Mouse (Mus musculus) kidney, postnatal 0 days (tissue): Measurements from ENCODE around the gene Myt1l. TPM values are rescaled to one million over a fixed set of nuclear protein-coding genes. Genes with fewer than 3 reads are reported as not detected.

Experiments
- ATAC-seq: fragments of 200-750 bp; cut with Nextera tagmentation; replicated peaks from 2 replicates; pipeline ENCODE4 v1.8.0; 2017; ENCODE audit warnings: low read depth, moderate number of reproducible peaks, moderate TSS enrichment, moderate library complexity; ENCODE audit not compliant: low FRiP score
- DNase-seq: peaks from one replicate; pipeline ENCODE4 v3.0.0-alpha.2; 2016; ENCODE audit warnings: low spot score
- H3K27ac ChIP-seq: fragments of 300-500 bp; sonication (generic); 2 replicates; pipeline ENCODE4 v1.5.1; 2014; ENCODE audit warnings: mild to moderate bottlenecking
- H3K27me3 ChIP-seq: fragments of 300-500 bp; sonication (generic); 2 replicates; pipeline ENCODE4 v1.6.1; 2014; ENCODE audit warnings: low read length, mixed read lengths; ENCODE audit not compliant: insufficient read depth
- H3K36me3 ChIP-seq: fragments of 300-500 bp; sonication (generic); 2 replicates; pipeline ENCODE4 v1.6.1; 2014; ENCODE audit warnings: low read length, mixed read lengths; ENCODE audit not compliant: insufficient read depth
- H3K4me1 ChIP-seq: fragments of 300-500 bp; sonication (generic); replicated peaks from 2 replicates; pipeline ENCODE4 v1.6.1; 2014; ENCODE audit warnings: antibody characterized with exemption, low read length, mixed read lengths; ENCODE audit not compliant: insufficient read depth
- H3K4me2 ChIP-seq: fragments of 300-500 bp; sonication (generic); 2 replicates; pipeline ENCODE4 v1.6.1; 2014; ENCODE audit warnings: mild to moderate bottlenecking, low read length, moderate library complexity, mixed read lengths
- H3K4me3 ChIP-seq: fragments of 300-500 bp; sonication (generic); replicated peaks from 2 replicates; pipeline ENCODE4 v1.5.1; 2014; ENCODE audit warnings: low read depth, low read length
- H3K9ac ChIP-seq: fragments of 300-500 bp; sonication (generic); 2 replicates; pipeline ENCODE4 v1.6.1; 2014; ENCODE audit warnings: low read depth, low read length
- H3K9me3 ChIP-seq: fragments of 300-500 bp; sonication (generic); replicated peaks from 2 replicates; pipeline ENCODE4 v1.6.1; 2016; ENCODE audit warnings: low read length, inconsistent platforms, mixed read lengths
- CTCF ChIP-seq: IDR thresholded peaks from 2 replicates; pipeline ENCODE4 v1.5.1; 2016; ENCODE audit warnings: antibody characterized with exemption, low read depth, mild to moderate bottlenecking, moderate library complexity
- WGBS: fragments of 180-500 bp; shearing (Covaris S2); extraction: QIAGEN DNeasy Blood & Tissue Kit; methylation state at CpG from one replicate; pipeline ENCODE4 v1.1.7; 2014; 5-methylcytosine and 5-hydroxymethylcytosine counted together
- polyA plus RNA-seq: library from polyadenylated mRNA; unstranded; fragments of >200 nt; fragmentation: Nextera tagmentation; extraction: Ambion mirVana; gene quantifications from 2 replicates; pipeline ENCODE4 v1.2.1, GENCODE M21; 2015

Gene Myt1l
- polyA plus RNA-seq, 1 experiment from 2014 or later: 0.07 TPM

DNA sequence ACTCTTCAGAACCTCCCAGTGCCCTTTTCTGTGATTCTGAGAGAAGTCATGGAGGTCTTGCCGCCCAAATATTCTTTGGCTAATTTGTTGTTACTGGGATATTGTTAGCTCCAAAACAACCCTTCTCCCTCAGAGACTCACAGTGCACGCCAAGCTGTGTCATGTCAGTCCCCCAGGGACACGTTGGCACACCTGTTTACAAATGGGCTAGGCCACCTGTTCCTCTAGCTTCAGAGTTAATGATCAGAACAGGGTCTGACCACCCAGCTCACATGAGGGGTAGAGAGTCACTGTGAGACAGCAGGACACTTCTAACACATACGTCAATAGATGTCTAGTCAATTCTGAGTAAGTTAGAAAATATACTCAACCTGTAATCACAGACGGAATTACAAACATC, 12.6 kb downstream of the Myt1l start:
- H3K4me2 ChIP-seq: no peak overlapping the region
- DNase-seq (no peak), ATAC-seq (no peak)
- 75% methylated on average over 5 of the region's 5 CpGs for WGBS
- H3K9ac ChIP-seq: no peak overlapping the region
- H3K36me3 ChIP-seq: no peaks in the 10 kb centered on the region
- no peak for TF ChIP-seq CTCF
- no peak overlapping the region for H3K4me3 ChIP-seq
- no peaks in the 10 kb centered on the region for H3K4me1 ChIP-seq
- H3K27ac ChIP-seq: no peak overlapping the region
- H3K27me3 ChIP-seq: peaks cover 3% of the 10 kb centered on the region; the same call in 1 of the 2 replicates
- no peaks in the 10 kb centered on the region for H3K9me3 ChIP-seq

DNA sequence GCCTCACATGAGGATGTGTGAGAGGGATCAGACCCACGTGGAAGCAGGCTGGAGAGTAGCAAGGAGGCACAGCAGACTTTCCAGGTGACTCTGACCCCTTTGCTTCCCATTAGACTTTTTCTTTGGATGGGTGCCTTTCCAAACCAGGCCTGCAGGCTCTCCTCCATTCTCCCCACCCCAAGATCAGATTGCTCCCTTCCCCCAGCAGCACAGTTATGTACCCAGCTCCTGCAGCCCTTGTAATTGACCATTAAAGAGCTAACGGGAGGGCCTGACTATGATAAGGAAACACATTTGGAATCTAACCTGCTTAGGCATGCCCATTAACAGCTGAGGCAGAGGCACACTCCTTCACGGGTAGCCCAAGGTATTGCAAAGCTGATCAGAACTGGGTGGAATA, 17.9 kb downstream of the Myt1l start:
- Histone ChIP-seq H3K27me3 (no peaks in the 10 kb centered on the region), H3K9me3 (no peaks in the 10 kb centered on the region), H3K36me3 (no peaks in the 10 kb centered on the region), H3K4me1 (no peaks in the 10 kb centered on the region), H3K4me2 (no peak overlapping the region), H3K4me3 (no peak overlapping the region), H3K27ac (no peak overlapping the region), H3K9ac (no peak overlapping the region)
- ATAC-seq (no peak), DNase-seq (no peak)
- 33% methylated on average over 3 of the region's 3 CpGs for WGBS
- no peak for TF ChIP-seq CTCF

DNA sequence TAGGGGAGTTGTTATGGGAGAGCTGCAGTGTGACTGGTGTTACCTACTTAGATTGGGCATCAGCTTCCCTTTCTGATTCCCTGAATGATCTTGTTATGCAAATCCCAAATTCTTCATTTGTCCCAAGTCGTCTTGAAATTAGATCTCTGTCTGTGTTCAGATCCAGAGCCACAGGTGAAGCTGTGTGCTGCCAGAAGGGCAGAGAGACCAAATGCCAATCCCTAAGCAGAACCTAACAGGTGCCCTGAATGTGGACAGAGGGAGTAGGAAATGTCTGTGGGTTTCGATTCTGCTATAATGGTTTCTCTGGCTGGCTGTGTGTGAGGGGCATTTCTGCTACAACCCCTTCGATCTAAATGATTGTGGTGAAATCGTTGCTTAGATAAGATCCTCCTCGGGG, 18.9 kb downstream of the Myt1l start:
- DNase-seq: no peak
- H3K4me1 ChIP-seq: no peaks in the 10 kb centered on the region
- no peak overlapping the region for H3K27ac ChIP-seq
- no peaks in the 10 kb centered on the region for H3K36me3 ChIP-seq
- H3K4me3 ChIP-seq: no peak overlapping the region
- H3K9ac ChIP-seq: no peak overlapping the region
- H3K9me3 ChIP-seq: no peaks in the 10 kb centered on the region
- 68% methylated on average over 5 of the region's 5 CpGs for WGBS
- TF ChIP-seq CTCF: no peak
- no peaks in the 10 kb centered on the region for H3K27me3 ChIP-seq
- ATAC-seq: no peak
- H3K4me2 ChIP-seq: no peak overlapping the region

DNA sequence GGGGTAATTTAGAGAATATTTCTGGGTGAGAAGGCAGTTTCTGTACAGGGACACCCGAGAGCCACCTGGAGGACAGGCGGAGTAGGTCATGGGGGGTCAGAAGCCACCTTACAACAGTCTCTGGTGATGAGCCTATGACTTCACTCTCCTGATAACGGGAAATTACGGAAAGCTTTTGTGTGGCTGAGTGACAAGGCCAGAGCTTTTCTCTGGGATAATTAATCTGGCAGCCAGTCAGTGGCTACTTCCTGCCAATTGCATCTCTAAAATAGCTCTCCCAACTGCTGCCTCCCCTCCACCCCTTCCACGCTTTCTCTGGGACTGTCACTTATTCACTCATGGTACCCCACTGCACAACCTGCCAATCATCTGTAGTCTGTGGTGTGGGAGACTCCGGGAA, 19.6 kb downstream of the Myt1l start:
- no peak overlapping the region for H3K4me2 ChIP-seq
- H3K4me3 ChIP-seq: no peak overlapping the region
- no peak overlapping the region for H3K27ac ChIP-seq
- H3K27me3 ChIP-seq: no peaks in the 10 kb centered on the region
- ATAC-seq: no peak
- 50% methylated on average over 6 of the region's 6 CpGs for WGBS
- DNase-seq: no peak
- no peak for TF ChIP-seq CTCF
- no peaks in the 10 kb centered on the region for H3K9me3 ChIP-seq
- no peaks in the 10 kb centered on the region for H3K36me3 ChIP-seq
- no peak overlapping the region for H3K9ac ChIP-seq
- H3K4me1 ChIP-seq: no peaks in the 10 kb centered on the region

- no peak overlapping the region for H3K4me3 ChIP-seq
- ATAC-seq (no peak), DNase-seq (no peak)
- no peaks in the 10 kb centered on the region for H3K36me3 ChIP-seq
- H3K4me2 ChIP-seq: no peak overlapping the region
- TF ChIP-seq CTCF: no peak
- H3K27ac ChIP-seq: no peak overlapping the region
- no peaks in the 10 kb centered on the region for H3K4me1 ChIP-seq
- no peaks in the 10 kb centered on the region for H3K9me3 ChIP-seq
- H3K27me3 ChIP-seq: no peaks in the 10 kb centered on the region
- H3K9ac ChIP-seq: no peak overlapping the region
- 68% methylated on average over 7 of the region's 7 CpGs for WGBS
These were observed 25.0 kb downstream of the Myt1l start for GRCm38 (mm10) chr12:29553138-29553537.

DNA sequence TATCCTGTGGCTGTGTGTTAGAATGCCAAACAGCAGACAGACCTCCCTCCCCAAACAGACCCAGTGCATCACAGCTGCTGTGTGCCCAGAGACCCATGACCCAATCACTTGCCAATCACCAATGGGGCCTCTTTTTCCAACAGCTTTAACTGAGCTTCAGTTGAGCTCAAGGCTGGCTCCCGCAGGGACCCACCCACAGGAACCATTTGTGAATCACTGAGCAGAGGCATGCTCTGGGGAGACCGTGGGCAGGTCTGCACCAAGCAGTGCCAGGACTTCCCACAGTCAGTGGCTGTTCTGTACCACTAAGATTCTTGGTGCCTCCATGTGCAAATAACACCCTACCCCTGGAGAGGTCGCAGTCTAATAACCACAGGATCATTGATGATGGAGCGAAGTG, 27.5 kb downstream of the Myt1l start:
- H3K9ac ChIP-seq: no peak overlapping the region
- no peaks in the 10 kb centered on the region for H3K9me3 ChIP-seq
- no peaks in the 10 kb centered on the region for H3K27me3 ChIP-seq
- no peak overlapping the region for H3K4me2 ChIP-seq
- H3K4me1 ChIP-seq: no peaks in the 10 kb centered on the region
- no peak for DNase-seq
- no peaks in the 10 kb centered on the region for H3K36me3 ChIP-seq
- no peak for ATAC-seq
- 74% methylated on average over 4 of the region's 4 CpGs for WGBS
- TF ChIP-seq CTCF: no peak
- H3K4me3 ChIP-seq: no peak overlapping the region
- no peak overlapping the region for H3K27ac ChIP-seq

DNA sequence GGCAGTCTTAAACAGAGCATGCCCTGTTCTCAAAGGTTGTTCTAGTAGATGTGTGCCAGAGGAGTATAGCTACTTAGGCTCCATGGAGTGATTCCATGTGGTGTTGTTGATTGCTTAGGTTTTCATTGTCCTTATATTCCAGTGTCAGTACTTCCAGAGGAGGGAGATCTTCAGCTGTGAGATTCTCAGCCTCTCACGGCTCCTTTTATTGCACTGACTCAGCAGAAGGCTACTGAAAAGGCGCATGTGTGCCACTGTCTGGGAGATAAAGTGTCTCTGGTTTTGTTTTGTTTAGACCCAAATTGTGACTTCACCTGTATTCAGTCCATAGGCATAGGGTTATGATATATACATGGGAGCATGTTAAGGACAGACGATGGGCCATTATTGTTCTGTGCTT, 28.2 kb downstream of the Myt1l start:
- 50% methylated on average over 3 of the region's 3 CpGs for WGBS
- Histone ChIP-seq H3K9ac (no peak overlapping the region), H3K4me3 (no peak overlapping the region), H3K9me3 (no peaks in the 10 kb centered on the region), H3K27me3 (no peaks in the 10 kb centered on the region), H3K36me3 (no peaks in the 10 kb centered on the region), H3K4me1 (no peaks in the 10 kb centered on the region), H3K27ac (no peak overlapping the region), H3K4me2 (no peak overlapping the region)
- ATAC-seq (no peak), DNase-seq (no peak)
- no peak for TF ChIP-seq CTCF
